Mouse (Mus musculus): ENCODE measurements at regions not wholly inside any gene's neighbourhood (a gene's known extent, or its start where the extent isn't known, plus 50 kb on each side); places are given as distances from the start of the nearest gene placed in this dataset.

GRCm38 (mm10) chr15:60630756-60631402 lies 222.7 kb downstream of the Fam84b start:
- TF ChIP-seq CTCF (IDR thresholded peaks at IDR 0.05; ENCODE audit: borderline replicate concordance, extremely low read depth, insufficient read depth, insufficient read length): no peak
- TF ChIP-seq POLR2A (IDR thresholded peaks at IDR 0.05; ENCODE audit: borderline replicate concordance, extremely low read depth, insufficient read depth, insufficient read length, poor library complexity, severe bottlenecking): no peak

Measured in brain, embryonic 14.5 days (tissue).